8 mouse cellular contexts compared by ENCODE assay signal in the genomic region with DNA sequence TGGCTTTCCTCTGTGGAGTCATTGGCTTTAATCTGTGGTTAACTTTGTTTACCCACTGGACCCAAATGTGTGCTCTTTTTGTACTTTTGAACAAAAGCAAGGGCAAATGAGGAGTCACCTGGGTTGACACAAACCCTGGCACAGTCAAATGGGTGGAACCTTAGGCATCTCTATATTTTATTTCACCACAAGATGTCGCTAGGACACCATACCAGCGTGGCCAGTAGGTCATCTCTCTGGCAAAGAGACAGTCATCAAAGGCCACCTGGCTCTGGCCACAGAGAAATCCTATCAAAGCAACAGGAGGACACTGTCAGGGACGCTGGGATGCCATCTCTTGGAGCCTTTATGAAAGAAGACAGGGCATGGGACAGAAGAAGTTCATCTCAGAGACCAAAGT.
DNase-seq lines count a peak whose midpoint lies in the region; ATAC-seq and TF ChIP-seq lines count a peak whose summit lies in the region.

No protein-coding gene starts in this region.

- H3K9me3 ChIP-seq in liver, embryonic 11.5 days (ENCODE audit: control insufficient read depth, low read length) = no peaks in the 10 kb centered on the region
- H3K9me3 ChIP-seq in liver, embryonic 12.5 days (replicated peaks) = no peaks in the 10 kb centered on the region
- no peaks in the 10 kb centered on the region for H3K9me3 ChIP-seq in heart, postnatal 0 days (replicated peaks; ENCODE audit: control insufficient read depth, low read length)
- H3K9me3 ChIP-seq in neural tube, embryonic 12.5 days = no peaks in the 10 kb centered on the region

- no peak for TF ChIP-seq EP300 in heart, postnatal 0 days (IDR thresholded peaks at IDR 0.05; ENCODE audit: low read depth)

- WGBS in liver, embryonic 11.5 days = 9% methylated on average over 3 of the region's 3 CpGs
- WGBS in liver, embryonic 12.5 days (ENCODE audit: insufficient replicate concordance) = 9% methylated on average over 3 of the region's 3 CpGs
- 6% methylated on average over 3 of the region's 3 CpGs for WGBS in heart, postnatal 0 days
- 8% methylated on average over 3 of the region's 3 CpGs for WGBS in neural tube, embryonic 12.5 days

- DNase-seq in liver, embryonic 11.5 days (ENCODE audit: low spot score) = peak; percentile 42
- DNase-seq in NIH3T3 (ENCODE audit: low read depth) = peak; percentile 68
- DNase-seq in cerebellum, postnatal 14 days = peak; percentile 75 to 87
- DNase-seq in heart, postnatal 0 days (ENCODE audit: low spot score) = peak; percentile 26
- DNase-seq in layer of hippocampus, postnatal 10 days (ENCODE audit: low spot score in 2 of 2) = peak; percentile 13 to 41
- no peak for DNase-seq in ovary, adult 18-20 months (ENCODE audit: low spot score)

- H3K4me3 ChIP-seq in liver, embryonic 11.5 days (ENCODE audit: low read depth, low read length) = no peak overlapping the region
- no peak overlapping the region for H3K4me3 ChIP-seq in liver, embryonic 12.5 days
- no peak overlapping the region for H3K4me3 ChIP-seq in heart, postnatal 0 days (ENCODE audit: low read depth, low read length)
- no peak overlapping the region for H3K4me3 ChIP-seq in neural tube, embryonic 12.5 days

- no peaks in the 10 kb centered on the region for H3K4me1 ChIP-seq in liver, embryonic 11.5 days (replicated peaks; ENCODE audit: control insufficient read depth, insufficient read depth, low read length)
- no peaks in the 10 kb centered on the region for H3K4me1 ChIP-seq in liver, embryonic 12.5 days
- no peaks in the 10 kb centered on the region for H3K4me1 ChIP-seq in heart, postnatal 0 days (ENCODE audit: control insufficient read depth, insufficient read depth)
- no peaks in the 10 kb centered on the region for H3K4me1 ChIP-seq in neural tube, embryonic 12.5 days

- no peaks in the 10 kb centered on the region for H3K27me3 ChIP-seq in liver, embryonic 11.5 days (replicated peaks; ENCODE audit: control insufficient read depth, insufficient read depth, low read length)
- no peaks in the 10 kb centered on the region for H3K27me3 ChIP-seq in liver, embryonic 12.5 days (replicated peaks)
- H3K27me3 ChIP-seq in heart, postnatal 0 days (ENCODE audit: control insufficient read depth, insufficient read depth, low read length) = no peaks in the 10 kb centered on the region
- H3K27me3 ChIP-seq in neural tube, embryonic 12.5 days (replicated peaks) = no peaks in the 10 kb centered on the region

- ATAC-seq in liver, embryonic 11.5 days (replicated peaks; ENCODE audit: low FRiP score) = no peak
- no peak for ATAC-seq in liver, embryonic 12.5 days
- no peak for ATAC-seq in heart, postnatal 0 days (ENCODE audit: insufficient read depth, low read depth)
- peak; percentile 33; the same call in 1 of the 2 replicates for ATAC-seq in neural tube, embryonic 12.5 days (ENCODE audit: low FRiP score, low read depth)

- peak; percentile 80 for TF ChIP-seq CTCF in heart, postnatal 0 days (IDR thresholded peaks at IDR 0.05; ENCODE audit: low read depth)

- H3K9ac ChIP-seq in liver, embryonic 11.5 days (ENCODE audit: low read depth, low read length) = no peak overlapping the region
- H3K9ac ChIP-seq in liver, embryonic 12.5 days = no peak overlapping the region
- no peak overlapping the region for H3K9ac ChIP-seq in heart, postnatal 0 days (replicated peaks; ENCODE audit: low read depth, low read length)
- no peak overlapping the region for H3K9ac ChIP-seq in neural tube, embryonic 12.5 days

- no peaks in the 10 kb centered on the region for H3K36me3 ChIP-seq in liver, embryonic 11.5 days (ENCODE audit: control insufficient read depth, insufficient read depth, low read length)
- H3K36me3 ChIP-seq in liver, embryonic 12.5 days = no peaks in the 10 kb centered on the region
- no peaks in the 10 kb centered on the region for H3K36me3 ChIP-seq in heart, postnatal 0 days (replicated peaks; ENCODE audit: control insufficient read depth, insufficient read depth, low read length)
- H3K36me3 ChIP-seq in neural tube, embryonic 12.5 days = no peaks in the 10 kb centered on the region

- no peak overlapping the region for H3K4me2 ChIP-seq in liver, embryonic 11.5 days
- no peak overlapping the region for H3K4me2 ChIP-seq in liver, embryonic 12.5 days
- no peak overlapping the region for H3K4me2 ChIP-seq in heart, postnatal 0 days (ENCODE audit: low read depth, low read length)
- H3K4me2 ChIP-seq in neural tube, embryonic 12.5 days (replicated peaks) = no peak overlapping the region

- H3K27ac ChIP-seq in liver, embryonic 11.5 days (ENCODE audit: low read depth, low read length) = no peak overlapping the region
- H3K27ac ChIP-seq in liver, embryonic 12.5 days = no peak overlapping the region
- no peak overlapping the region for H3K27ac ChIP-seq in heart, postnatal 0 days (ENCODE audit: low read depth)
- H3K27ac ChIP-seq in neural tube, embryonic 12.5 days = no peak overlapping the region
